Mouse (Mus musculus): ENCODE data around the gene Sirpa.

Sirpa gene

DNA sequence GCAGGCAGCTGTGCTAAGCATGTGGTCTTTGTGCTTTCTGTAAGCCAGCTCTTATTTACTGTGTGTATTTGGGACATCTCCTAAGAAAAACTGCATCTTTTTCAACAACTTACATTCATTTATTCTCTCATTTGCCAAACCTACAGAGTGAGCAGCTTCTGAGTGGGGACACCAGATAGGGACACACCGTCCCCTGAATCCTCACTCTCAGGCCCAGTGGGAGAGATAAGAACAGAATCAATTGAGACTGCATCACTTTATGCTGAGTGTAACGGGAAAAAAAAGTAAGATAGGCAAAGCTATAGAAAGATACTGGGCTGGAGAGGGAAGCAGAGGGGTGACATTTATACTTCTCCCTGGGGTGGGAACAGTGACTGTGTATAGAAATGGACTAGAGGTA lies 61.0 kb downstream of the Sirpa start:
- DNase-seq = no peak

DNA sequence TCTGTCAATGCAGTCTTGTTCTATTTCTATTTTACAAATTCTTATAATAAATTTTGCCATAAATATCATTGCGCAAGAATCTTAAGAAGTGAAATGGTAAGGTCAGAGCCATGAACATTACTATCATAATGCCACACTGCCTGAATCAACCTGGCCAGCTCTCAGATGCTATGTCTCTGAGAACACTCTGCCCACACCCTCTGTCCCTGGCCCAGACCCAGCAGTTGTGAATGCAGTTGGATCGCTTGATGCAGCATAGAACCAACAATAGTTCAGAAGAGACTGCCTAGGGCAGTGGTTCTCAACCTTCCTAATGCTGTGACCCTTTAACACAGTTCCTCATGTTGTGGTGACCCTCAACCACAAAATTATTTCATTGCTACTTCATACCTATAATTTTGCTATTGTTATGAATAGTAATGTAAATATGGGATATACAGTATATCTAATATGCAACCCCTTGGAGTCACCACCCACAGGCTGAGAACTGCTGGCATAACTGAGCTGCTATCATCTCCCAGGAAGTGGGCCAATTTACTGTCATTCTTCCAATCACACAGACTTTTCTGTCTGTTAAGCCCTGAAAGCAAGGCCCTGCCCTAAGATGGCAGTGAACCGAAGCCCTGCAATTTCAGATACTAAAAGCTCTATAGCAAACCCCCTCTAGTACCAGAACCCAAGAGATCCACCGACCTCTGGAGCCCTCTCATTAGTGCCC lies 61.8 kb downstream of the Sirpa start:
- no peak for DNase-seq

DNA sequence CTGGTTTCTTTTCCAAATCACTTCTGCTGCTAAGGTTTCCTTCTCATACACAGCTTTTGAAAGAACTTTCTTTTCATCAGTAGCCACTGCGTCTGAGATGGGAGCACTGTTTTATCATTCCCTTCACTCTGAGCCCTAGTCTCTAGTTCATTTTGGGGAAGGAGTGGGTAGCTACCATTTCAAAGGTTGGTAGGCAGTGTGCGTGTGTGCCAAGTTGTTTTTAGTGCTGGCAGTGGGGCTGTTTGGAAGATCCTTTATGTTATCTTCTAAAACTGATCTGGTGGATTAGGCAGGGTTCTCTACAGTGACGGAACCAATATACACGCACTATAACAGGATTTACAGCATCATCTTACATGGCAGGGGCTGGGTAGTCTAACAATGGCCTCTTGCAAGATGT lies 62.4 kb downstream of the Sirpa start:
- no peak for DNase-seq

DNA sequence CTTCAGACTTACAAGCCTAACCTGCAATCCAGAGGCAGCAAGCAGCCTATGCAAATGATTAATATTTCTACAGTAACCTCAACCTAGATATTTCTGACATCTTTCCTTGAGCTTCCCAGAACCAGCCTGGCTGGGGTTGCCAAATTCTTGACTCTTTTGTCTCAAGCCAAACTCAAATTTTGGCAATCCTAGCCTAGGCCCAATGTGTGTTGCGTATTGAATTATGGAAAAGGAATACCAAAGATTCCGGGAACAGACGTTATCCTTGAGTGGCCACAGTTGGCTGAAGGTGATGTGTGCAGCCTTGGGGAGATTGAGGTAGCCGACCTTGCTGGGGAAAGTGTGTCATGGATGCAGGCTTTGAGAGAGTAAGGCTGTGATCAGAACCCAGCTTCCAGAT lies 66.2 kb downstream of the Sirpa start:
- DNase-seq = no peak

DNA sequence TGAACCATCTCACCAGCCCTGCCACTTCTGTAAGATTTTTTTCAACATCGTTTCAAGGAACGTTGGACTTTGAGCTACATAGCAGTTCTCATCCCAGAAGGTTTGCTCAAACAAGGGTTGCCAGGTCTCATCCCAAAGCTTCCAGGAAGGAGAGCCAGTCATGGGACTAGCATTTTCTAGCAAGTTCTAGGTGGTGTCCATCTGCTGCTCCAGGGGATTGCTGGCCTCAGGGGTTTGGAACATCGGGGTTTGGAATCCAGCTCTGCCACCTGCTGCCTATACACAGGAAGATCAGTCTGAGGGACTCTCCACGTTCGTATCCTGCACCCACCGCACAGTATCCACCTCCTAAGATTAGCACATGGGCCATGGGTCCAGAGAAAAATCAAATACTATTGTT lies 67.4 kb downstream of the Sirpa start:
- DNase-seq = no peak

DNA sequence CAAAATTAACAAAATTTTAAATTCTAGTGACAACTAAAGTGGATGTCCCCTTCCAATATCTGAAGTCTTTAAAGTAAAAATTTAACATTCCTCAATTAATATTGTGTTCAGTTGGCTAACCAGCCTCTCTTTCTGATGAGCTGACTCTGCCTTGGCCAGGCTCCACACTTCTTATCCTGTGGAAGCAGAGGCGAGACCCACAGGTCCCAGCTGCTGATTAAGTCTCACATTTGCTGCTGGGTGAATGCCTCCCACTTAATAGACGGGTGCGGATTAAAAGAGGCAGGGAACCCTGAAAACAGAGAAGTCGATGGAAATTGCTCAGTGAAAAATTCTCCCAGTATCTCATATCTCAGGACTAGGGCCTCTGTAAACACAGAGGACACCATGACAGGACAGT lies 69.8 kb downstream of the Sirpa start:
- no peak for DNase-seq

DNA sequence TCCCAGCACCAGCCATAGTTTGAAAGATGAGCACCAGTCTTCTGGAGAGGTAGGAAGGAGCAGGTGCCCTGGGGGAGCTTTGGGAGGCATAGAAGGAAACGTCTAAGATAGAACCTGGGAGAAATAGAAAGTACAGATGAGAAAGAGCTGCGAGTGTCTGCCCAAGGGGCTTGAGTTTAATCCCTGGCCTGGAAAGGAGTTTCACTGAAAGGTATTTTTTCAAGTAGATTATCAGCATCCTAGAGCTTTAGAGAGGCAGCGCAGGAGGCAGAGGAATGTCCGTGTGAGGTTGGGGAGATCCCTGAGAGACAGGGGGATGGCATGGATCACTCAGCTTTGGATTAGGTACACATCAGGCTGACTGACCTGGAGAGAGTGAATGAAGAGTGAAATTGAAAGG lies 79.3 kb downstream of the Sirpa start:
- no peak for DNase-seq

DNA sequence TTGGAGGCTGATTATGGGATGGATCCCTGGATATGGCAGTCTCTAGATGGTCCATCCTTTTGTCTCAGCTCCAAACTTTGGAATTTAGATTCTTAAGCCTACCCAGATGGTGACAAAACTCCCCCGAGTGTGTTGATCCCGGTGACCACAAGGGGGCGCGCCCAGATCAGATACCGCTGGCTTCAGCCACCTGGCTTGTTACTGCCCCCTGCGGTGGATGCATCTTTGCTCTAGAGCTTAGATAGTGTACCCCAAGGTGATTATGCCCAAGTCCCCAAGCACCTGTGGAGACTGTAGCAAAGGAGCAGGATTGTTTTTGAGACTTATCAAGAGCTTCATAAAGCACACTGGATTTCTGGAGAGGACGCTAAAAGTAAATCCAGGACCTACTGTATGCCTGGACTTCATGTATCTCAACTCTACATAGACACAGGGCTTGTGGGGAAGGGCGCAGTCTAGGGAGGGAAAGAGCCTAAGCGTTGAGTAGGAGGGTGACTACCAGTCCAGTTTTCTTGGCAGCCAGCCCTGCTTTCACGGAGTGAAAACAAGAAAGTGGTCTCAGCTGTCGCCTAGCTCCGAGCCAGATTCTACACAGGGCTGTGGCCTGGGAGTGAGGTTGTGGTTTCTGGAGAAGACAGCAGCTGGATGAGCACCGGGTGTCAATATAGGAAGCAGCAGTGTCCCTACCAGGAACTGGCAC lies 82.5 kb downstream of the Sirpa start:
- DNase-seq = peak; percentile 70 to 76

DNA sequence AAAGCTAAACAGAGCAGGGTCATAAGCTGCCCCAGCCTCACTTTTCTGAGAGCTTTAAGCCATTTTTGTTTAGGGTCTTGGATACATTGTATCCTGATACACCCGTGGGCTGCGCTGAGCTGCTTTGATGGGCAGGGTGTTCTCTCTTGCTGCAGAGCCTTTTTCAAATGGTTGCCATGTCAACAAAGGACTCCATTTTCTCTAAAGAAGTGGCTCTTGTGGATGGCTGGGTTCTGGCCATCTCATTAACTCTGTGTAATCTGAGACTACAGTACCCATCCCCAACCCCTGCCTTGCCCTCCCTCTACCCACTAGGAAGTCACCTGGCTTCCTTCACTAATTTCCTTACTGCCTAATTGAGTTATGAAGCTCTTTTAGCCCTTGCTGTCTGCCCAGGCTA lies 85.0 kb downstream of the Sirpa start:
- no peak for DNase-seq

DNA sequence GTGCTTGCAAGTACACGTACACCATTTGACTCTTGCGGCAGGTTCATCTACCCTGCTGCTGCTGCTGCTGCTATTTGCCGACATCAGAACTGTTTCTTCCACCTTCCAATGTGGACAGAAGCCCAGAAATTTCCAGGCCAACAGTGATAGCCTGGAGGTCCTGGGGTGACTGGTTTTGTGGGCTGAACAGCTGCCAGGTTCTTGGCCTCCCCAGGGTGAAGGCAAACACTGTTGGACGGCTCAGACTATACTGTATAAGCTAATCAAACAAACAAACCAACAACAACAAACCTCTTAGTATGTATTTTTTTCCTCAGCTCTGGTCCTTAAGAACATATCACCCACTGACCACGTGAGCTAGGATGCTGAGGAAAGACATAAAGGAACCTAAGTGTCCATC lies 86.4 kb downstream of the Sirpa start:
- DNase-seq = no peak

DNA sequence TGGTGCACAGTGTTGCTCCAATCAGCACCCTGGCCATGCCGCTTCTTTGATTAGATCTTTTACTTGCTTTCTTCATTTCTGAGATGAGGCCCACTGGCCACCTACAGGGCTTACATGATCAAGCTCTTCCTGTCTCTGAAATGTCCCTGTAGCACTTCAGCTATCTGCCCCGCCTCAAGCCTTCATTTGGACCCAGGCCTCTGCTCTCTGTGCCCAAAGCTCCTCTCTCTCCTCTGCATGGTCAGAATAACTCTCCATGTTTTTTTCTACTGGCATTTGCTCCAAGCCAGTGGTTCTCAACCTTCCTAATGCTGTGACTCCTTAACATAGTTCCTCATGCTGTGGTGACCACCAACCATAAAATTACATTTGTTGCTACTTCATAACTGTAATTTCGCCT lies 87.6 kb downstream of the Sirpa start:
- DNase-seq = no peak

All from thymus, postnatal 36 days (tissue).